Mouse (Mus musculus) thymus, adult 2 months (tissue): ENCODE measurements around the gene Rgs3. TPM values are rescaled to one million over a fixed set of nuclear protein-coding genes. Genes with fewer than 3 reads are reported as not detected.

Experiments used
- DNase-seq: peaks from one replicate; pipeline ENCODE4 v3.0.0; 2021
- H3K27ac ChIP-seq: fragments of 200-500 bp; 2 replicates; pipeline ENCODE4 v1.5.1; 2012; ENCODE audit warnings: low read length, control low read depth; ENCODE audit not compliant: control insufficient read depth, insufficient read depth
- H3K27me3 ChIP-seq: fragments of 200-500 bp; 2 replicates; pipeline ENCODE4 v1.6.1; 2012; ENCODE audit warnings: mild to moderate bottlenecking, low read length, moderate library complexity, mixed read lengths; ENCODE audit not compliant: control insufficient read depth, insufficient read depth
- H3K36me3 ChIP-seq: fragments of 200-500 bp; 2 replicates; pipeline ENCODE4 v1.6.1; 2012; ENCODE audit warnings: mild to moderate bottlenecking, low read length, moderate library complexity; ENCODE audit not compliant: control insufficient read depth, insufficient read depth
- H3K4me1 ChIP-seq: fragments of 200-500 bp; replicated peaks from 2 replicates; pipeline ENCODE4 v1.6.1; 2012; ENCODE audit warnings: low read length; ENCODE audit not compliant: control insufficient read depth, insufficient read depth
- H3K4me3 ChIP-seq: fragments of 200-500 bp; 2 replicates; pipeline ENCODE4 v1.5.1; 2012; ENCODE audit warnings: mild to moderate bottlenecking, low read length, control low read depth, moderate library complexity; ENCODE audit not compliant: control insufficient read depth, insufficient read depth
- CTCF ChIP-seq: fragments of 200-500 bp; IDR thresholded peaks from 2 replicates; pipeline ENCODE4 v1.5.1; 2012; ENCODE audit warnings: mild to moderate bottlenecking, control low read depth, low read length, moderate library complexity, borderline replicate concordance; ENCODE audit not compliant: control insufficient read depth, poor library complexity, insufficient read depth; ENCODE audit errors: extremely low read depth
- POLR2A ChIP-seq: fragments of 200-500 bp; IDR thresholded peaks from 2 replicates; pipeline ENCODE4 v1.6.1; 2012; ENCODE audit warnings: mild to moderate bottlenecking, low read length, control low read depth, moderate library complexity; ENCODE audit not compliant: control insufficient read depth, poor library complexity, insufficient read depth; ENCODE audit errors: extremely low read depth
- WGBS: fragments of 180-500 bp; shearing (Covaris S2); methylation state at CpG from one replicate; pipeline ENCODE4 v1.1.7; 2018; 5-methylcytosine and 5-hydroxymethylcytosine counted together
- polyA plus RNA-seq: library from polyadenylated mRNA; depleted of rRNA; stranded (reverse); fragments of >200 nt; gene quantifications from 2 replicates; pipeline ENCODE4 v1.2.3, GENCODE M21; 2012

Rgs3 gene
- polyA plus RNA-seq, 1 experiment, result 81.3 TPM

GRCm38 (mm10) chr4:62607805-62608204 lies 48.2 kb downstream of the Rgs3 start:
- H3K27ac ChIP-seq, result no peak overlapping the region

GRCm38 (mm10) chr4:62609333-62609732 lies 49.7 kb downstream of the Rgs3 start:
- Histone ChIP-seq H3K27ac (no peak overlapping the region), H3K4me3 (no peak overlapping the region), H3K4me1 (peaks cover 2% of the 10 kb centered on the region; the same call in 1 of the 2 replicates), H3K36me3 (no peaks in the 10 kb centered on the region), H3K27me3 (no peaks in the 10 kb centered on the region)
- 97% methylated on average over 4 of the region's 4 CpGs for WGBS
- DNase-seq, result no peak
- TF ChIP-seq POLR2A (no peak), CTCF (no peak)

More at GRCm38 (mm10) chr4:62607805-62608204, 48.2 kb downstream of the Rgs3 start:
- no peak for DNase-seq
- WGBS, result 93% methylated on average over 6 of the region's 6 CpGs
- TF ChIP-seq POLR2A (no peak), CTCF (no peak)
- Histone ChIP-seq H3K36me3 (no peaks in the 10 kb centered on the region), H3K4me3 (no peak overlapping the region), H3K4me1 (peaks cover 2% of the 10 kb centered on the region; the same call in 1 of the 2 replicates), H3K27me3 (no peaks in the 10 kb centered on the region)

- no peak overlapping the region for H3K4me3 ChIP-seq
- no peaks in the 10 kb centered on the region for H3K27me3 ChIP-seq
- no peaks in the 10 kb centered on the region for H3K36me3 ChIP-seq
- peaks cover 5% of the 10 kb centered on the region; the same call in 1 of the 2 replicates for H3K4me1 ChIP-seq
- H3K27ac ChIP-seq, result no peak overlapping the region
- no peak for TF ChIP-seq POLR2A
- TF ChIP-seq CTCF, result no peak
- DNase-seq, result no peak
- 94% methylated on average over 16 of the region's 16 CpGs for WGBS
Measured at GRCm38 (mm10) chr4:62610142-62610675, 50.6 kb downstream of the Rgs3 start.

- Histone ChIP-seq H3K4me3 (no peak overlapping the region), H3K27me3 (no peaks in the 10 kb centered on the region), H3K27ac (no peak overlapping the region), H3K36me3 (no peaks in the 10 kb centered on the region), H3K4me1 (peaks cover 2% of the 10 kb centered on the region; the same call in 1 of the 2 replicates)
- TF ChIP-seq POLR2A, result no peak
- no peak for TF ChIP-seq CTCF
- DNase-seq, result no peak
- 94% methylated on average over 22 of the region's 22 CpGs for WGBS
Measured at GRCm38 (mm10) chr4:62612601-62613501, 53.2 kb downstream of the Rgs3 start.

- Histone ChIP-seq H3K36me3 (no peaks in the 10 kb centered on the region), H3K4me1 (peaks cover 2% of the 10 kb centered on the region; the same call in 1 of the 2 replicates), H3K27me3 (no peaks in the 10 kb centered on the region), H3K4me3 (no peak overlapping the region), H3K27ac (no peak overlapping the region)
- WGBS, result 84% methylated on average over 13 of the region's 13 CpGs
- no peak for TF ChIP-seq POLR2A
- no peak for TF ChIP-seq CTCF
- DNase-seq, result no peak
Measured at GRCm38 (mm10) chr4:62613646-62614365, 54.2 kb downstream of the Rgs3 start.

- Histone ChIP-seq H3K4me3 (no peak overlapping the region), H3K27me3 (no peaks in the 10 kb centered on the region), H3K4me1 (peaks cover 10% of the 10 kb centered on the region), H3K27ac (no peak overlapping the region), H3K36me3 (no peaks in the 10 kb centered on the region)
- DNase-seq, result no peak
- 88% methylated on average over 9 of the region's 9 CpGs for WGBS
- TF ChIP-seq POLR2A (no peak), CTCF (no peak)
Measured at GRCm38 (mm10) chr4:62617856-62618440, 58.3 kb downstream of the Rgs3 start.
